Mouse (Mus musculus): ENCODE results near the gene B4galt5.
"Not testable (repeated sequence)": the region's sequence is repeated elsewhere in the genome, so short reads cannot be mapped to it uniquely, and the experiment has no call there.

B4galt5 gene

DNA sequence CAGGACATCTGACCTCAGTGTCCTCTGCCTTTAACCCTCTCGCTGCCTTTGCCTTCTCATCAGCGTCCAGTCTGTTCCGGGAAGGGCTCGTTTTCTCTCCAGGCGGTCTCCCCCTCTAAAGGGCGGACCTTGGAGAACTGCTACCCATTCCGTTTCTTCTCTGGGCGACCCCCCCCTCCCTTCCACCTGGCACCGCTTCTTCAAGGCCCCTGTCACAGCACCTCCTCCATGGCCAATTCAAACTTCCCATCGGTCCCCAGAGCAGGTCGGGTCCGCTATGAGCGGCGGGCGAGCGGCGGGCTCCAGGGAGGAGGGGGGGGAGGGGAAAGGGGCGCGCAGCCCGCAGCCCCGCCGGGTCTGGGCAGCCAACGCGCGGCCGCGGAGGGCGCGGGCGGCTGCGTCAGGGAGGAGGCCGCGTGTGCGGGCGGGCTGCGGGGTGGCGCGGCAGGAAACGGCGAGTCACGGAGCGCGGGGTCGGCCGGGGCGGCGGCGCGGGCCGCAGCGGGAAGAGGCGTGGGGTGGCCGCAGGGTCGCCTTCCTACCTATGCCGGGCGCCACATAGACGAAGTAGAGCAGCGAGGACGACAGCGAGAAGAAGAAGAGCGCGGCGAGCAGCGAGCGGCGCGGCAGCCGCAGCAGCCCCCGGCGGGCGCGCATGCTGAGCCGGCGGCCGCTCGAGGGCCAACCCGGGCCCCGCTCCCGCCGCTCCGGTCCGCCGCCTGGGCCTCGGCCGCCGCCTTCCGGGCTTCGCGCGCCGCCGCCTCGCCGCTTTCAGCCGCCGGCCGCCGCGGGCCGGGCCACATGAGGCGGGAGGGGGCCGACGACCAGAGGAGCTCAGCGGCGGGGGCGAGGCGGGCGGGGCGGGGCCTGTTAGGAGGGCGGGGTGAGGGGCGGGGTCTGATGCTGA lies at the start of gene B4galt5:
Gene B4galt5 (minus strand): TSS at position 808 of the 907 bp plus-strand sequence.
- peak; percentile 62 for DNase-seq

DNA sequence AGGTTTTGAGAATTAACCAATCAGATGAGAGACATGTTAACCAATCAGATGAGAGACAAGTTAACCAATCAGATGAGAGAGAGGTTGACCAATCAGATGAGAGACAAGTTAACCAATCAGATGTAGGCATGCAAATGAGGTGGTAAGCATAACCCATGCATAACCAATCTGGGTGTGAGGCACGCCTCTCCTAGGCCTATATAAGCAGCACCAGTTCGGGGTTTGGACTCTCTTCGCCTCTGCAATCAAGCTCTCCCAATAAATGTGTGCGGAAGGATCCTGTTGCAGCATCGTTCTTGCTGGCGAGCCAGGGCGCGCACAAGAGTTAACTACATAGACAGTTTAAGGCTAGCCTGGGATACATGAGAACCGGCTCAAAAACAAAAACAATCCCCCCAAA lies 47.4 kb upstream of the B4galt5 start:
- not testable (repeated sequence) for DNase-seq

DNA sequence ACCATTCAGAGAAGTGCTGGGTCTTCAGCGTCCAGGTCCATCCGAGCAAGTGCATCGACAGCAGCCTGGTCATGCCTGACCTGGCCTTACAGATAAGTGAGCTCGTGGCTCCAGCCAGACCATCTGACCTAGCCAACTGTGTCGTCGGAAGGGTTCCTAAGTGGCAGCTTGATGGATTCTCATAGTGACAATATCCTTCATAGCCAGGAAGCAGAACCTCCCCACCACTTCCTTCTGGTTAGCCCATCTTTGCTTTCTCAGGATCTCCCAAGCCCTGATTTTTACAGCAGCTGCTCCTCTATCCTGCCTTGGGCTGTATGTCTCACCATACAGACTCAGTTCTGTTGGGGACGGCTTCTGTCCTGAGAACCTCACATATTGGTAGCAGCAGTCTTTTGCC lies 45.4 kb upstream of the B4galt5 start:
- DNase-seq = no peak

DNA sequence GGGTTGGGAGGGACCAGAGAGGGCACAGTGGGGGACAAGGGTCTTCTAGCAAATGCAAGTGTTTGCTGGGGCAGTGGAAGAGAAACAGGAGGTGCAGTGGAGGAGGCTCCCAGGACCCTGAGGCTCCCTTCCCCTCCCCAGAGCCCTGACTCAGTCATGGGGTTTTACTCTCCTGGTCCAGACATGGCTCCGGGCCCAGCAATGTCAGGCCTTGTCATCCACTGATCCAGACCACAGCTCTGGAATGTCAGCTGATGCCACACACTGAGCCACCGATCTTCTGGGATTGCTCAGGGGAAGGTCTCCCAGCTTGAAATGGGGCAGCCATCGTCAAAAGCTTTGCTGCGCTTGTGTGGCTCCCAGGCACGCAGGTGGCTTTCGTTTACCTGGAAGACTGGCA lies 38.0 kb upstream of the B4galt5 start:
- DNase-seq = no peak

DNA sequence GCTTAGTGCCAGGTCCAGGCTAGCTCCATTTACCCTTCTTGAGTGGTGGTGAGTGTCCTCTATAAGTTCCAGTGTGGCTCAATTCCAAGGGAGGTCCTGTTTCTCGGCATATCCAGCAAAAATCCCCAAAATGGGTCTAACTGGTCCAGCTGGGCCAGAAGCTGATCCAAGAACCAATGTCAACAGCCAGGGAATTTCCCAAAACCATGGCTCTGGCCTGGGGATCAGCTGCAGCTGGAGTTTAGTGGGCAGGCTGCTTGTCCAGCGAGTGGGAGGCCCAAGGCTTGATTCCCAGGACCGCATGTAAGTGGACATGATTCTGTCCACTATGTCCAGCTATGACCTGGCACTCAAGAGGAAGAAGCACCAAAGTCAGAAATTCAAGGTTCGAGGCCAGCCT lies 37.5 kb upstream of the B4galt5 start:
- DNase-seq = no peak

DNA sequence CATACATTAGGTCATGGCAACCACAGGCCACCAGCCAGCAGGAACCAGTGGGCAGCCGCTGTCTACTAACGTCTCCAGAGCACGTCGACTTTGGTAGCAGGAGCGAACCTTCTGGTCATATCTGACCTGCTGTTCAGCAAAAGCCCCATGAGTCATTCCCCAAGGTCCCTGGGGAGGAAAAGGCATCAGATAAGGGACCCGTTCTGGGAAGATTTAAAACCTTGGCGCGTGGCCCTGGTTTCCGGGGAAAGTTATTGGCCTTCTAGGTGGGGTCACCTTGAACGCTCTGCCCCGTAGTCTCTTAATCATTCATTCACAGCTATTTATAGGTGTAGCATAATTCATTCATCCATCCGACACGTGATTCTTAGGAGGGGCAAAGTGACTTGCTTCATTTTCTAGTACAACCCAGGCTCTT lies 34.7 kb upstream of the B4galt5 start:
- DNase-seq = peak; percentile 86

DNA sequence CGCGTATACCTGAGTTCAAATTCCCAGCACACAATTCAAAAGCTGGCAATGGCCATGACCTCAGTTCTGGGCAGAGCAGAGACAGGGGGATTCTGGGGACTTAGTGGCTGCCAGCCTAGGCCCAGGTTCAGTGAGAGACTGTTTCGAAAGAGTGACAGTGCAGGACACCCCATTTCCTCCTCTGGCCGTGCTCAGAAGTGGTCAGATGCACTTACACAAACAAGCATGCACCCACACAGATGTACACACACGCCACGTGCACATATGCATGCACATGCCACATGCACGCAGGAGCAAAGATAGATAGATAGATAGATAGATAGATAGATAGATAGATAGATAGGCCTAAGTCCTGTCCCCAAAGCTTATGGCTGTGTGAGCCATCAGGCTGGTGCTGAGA lies 33.4 kb upstream of the B4galt5 start:
- DNase-seq = no peak

DNA sequence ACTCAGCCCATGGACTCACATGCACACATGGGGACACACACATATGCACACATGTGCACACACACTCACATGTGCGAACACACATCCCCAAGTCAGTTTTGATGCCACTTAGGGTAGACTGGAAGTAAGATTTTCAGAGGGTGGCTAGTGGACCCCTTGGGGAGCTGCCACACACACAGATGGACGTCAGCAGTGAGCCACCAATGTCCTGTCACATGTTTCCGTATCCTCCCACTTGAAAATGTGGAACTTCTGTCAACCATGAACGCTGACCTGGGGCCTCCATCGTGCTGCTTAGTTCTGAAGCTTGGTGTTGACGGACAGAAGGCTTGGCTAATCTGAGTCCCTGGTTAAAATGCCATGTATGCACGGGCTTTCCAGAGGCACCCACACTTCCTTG lies 32.6 kb upstream of the B4galt5 start:
- DNase-seq = no peak

DNA sequence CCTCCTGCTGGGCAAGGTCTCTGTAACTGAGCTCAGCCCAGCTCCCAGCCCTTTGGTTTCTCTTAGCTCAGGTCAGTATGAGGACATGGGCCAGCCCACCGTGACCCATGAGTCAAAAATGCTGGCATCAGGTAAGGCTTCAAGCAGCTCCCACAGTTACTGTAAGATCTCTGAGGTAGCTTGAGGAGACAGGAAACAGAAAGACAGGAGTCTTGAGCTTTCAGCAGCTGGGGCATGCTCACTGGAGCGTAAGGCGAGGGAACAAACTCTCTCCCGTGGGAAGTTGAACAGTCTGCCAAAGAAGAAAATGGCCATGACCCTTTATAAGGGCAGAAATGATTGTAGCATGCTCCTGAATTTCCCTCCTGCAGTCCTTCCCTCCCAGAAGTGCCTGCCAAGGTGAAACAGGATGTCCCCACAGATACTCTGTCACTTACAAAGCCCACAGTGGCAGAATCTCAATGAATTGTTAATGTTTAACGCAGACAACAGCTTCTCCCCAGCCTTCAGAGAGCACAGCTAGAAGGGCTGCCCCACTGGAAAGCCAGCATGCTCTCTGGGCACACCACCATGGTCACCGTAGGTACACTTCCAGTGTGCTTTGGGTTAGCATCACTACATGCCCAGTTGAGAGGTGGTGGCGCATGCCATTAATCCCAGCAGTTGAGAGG lies 31.8 kb upstream of the B4galt5 start:
- peak; percentile 43 for DNase-seq

DNA sequence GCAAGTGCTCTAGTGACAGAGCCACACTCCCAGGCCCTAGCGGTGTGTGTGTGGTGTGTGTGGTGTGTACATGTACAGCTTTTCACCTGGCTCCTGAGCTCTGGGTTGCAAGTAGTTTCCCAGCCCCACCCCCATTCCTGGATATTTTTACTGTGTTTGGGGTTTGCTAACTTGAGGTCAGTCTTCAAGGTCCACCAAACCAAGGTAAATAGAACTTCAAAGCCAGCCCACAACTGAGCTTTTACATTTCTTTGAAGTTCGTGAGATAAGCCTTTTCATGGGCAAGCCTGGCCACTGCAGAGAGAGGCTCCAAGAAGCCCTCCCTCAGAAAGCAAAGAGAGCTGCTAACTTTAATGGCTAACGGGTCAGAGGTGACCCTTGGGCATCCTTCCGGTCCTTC lies 30.0 kb upstream of the B4galt5 start:
- no peak for DNase-seq

DNA sequence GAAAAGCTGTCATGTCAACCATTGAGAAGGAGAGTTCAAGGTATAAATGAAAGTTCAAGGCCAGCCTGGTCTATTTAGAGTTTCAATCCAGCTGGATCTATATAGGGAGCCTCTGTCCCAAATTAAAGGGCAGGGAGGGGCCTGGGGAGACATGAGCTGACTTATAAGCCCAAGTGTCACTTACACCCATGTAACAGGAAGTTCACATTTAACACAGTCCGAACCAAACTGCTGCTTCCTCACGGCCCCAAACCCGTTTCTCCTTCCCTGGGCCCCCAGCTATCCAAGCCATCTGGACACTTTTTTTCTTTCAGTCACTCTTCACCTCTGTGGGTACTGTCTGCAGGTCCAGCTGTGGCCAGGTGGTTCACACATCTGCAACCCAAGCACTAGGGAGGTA lies 28.7 kb upstream of the B4galt5 start:
- DNase-seq = no peak

DNA sequence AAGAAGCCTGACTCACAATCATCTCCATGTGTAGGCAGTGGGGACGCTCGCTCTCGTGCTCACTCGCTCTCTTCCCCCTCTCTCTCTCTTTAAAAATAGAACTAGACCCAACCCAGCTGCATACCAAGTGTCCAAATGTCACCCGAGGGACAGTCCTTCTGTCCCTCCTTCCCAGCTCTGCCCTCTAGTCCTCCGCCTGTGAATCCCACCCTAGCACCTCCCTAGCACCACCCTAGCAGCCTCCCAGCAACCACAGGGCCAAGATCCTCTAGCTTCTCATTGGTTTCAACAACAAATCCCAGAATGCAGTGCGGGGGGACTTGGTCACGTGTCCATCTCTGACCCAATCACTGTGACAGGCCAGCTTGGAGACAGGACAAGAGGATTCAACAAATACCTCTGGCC lies 27.2 kb upstream of the B4galt5 start:
- DNase-seq = peak; percentile 33

DNA sequence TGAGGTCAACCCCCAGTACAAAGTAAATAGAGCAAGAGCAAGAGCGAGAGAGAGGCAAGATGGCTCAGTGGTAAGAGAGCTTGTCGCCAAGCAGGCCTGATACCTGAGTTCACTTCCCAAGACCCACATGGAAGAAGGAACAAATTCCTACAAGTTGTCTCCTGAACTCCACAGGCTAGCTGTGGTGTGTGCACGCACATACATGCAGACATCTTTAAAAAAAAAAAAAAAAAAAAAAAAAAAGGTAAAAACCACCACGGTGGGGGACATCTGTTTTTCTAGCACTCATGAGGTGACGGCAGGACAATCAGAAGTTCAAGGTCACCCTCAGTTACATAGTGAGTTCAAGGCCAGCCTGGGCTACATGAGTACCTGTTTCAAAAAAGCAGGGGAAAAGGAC lies 26.7 kb upstream of the B4galt5 start:
- DNase-seq = no peak

DNA sequence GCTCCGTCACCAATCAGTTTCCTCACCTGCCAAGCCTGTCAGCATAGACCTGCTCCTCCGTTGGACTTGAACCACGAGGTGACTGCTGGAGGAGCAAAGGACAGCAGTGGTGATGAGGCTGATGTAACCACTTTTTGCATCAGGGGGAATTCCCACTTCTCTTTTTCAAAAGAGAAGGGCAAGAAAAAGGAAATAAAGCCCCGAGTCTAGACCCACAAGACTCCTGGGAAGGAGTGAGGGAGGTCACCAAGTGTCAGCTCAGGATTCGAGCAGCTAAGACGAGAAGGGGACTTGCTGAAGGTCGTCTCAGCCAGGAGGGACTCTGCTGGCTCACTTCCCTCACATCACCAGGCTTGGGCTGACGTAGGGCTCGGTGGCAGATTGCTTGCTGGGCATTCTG lies 26.2 kb upstream of the B4galt5 start:
- DNase-seq = no peak

DNA sequence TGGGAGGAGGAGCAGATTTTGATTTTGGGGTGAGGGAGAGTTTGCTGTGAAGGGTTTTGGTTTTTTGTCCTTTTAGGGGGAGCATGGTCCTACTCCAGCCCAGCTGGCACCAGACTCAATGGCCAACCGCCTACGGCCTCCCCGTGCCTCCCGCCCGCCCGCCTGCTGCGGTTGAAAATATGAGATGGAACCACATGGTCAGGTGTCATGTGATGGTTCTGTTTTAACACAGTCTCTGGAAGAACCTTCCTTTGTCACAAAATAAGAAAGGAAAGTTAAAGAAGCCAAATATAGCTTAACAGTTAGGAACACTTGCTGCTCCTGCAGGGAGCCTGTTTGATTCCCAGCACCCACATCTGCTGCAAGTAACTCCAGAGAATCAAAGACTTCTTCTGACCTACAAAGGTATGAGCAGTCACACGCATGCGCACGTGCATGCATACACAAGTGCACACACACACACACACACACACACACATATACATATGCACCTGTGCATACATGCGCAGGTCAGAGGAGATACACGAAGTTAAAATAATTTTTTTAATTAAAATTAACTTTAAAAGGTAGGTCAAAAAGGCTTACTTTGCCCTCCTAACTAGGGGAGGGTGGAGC lies 25.3 kb upstream of the B4galt5 start:
- DNase-seq = no peak

DNA sequence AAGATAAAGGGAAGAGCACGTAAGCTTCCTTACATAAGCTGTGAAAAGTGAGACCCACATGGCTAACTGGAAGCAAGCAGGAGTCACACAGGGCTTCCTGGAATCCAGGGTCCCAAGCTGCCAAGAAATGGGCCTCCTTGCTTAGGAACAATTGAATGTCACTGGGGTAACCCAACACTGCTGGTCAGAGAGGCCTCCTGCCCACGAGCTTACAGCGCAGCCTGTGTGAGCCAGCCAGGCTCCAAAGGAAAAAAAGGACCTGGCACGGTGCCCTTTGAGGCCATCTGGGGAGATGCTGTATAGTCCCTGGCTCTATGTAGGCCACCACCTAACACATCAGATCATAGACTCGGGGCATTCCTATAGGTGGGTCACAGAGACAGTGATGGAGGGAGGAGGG lies 24.3 kb upstream of the B4galt5 start:
- DNase-seq = peak; percentile 58

DNA sequence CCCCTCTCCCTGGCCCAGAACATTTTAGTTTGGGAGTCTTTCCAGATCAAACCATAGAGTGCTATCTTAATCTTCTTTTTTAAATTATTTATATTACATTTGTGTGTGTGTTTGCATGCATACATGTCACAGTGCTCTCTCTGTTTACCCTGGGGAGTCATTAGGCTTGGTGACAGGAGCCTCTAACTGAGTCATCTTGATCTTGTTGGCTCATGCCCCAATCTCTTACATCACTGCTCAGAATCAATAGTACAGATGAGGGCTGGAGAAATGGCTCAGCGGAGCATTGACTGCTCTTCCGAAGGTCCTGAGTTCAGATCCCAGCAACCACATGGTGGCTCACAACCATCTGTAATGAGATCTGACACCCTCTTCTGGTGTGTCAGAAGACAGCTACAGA lies 22.5 kb upstream of the B4galt5 start:
- DNase-seq = no peak

DNA sequence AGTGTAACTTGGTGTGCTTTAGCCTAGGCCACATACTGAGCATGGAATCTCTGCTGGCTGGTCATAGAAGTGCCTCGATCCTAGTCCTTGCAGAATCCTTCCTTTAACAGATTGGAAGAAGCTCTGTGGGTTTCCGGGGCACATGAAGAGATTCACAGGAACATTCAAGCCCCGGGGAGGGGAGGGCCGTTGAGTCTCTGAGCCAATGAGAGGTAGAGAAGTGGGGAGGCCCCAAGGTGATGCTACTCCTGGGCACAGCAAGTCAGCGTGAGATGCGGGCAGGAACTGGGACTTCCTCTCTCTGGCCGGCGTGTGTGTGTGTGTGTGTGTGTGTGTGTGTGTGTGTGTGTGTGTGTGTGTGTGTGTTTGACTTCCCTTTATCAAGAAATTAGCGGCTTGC lies 19.3 kb upstream of the B4galt5 start:
- peak; percentile 41 for DNase-seq

DNA sequence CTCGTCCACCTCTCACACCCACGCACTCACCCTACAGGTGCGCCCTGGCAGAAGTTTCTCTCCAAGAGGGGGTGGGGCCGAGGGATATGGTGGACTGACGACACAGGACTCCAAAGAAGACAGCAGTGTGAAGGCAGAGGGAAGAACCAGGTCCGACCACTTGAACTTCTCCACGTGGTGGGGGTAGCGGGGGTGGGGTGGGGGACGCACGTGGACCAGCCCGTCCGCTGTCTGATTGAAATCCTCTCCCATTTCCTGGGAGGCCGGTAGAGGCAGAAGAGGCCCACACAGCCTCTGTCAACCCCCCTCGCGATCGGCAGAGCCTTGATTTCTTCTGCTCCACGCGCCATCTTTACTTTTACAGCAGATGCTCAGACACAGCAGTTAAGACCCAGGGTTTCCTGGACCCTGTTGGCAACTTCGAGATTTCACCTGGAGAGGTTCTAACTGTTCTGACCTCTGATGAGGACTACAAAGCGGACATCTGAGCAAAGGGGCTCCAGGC lies 18.8 kb upstream of the B4galt5 start:
- DNase-seq = no peak

DNA sequence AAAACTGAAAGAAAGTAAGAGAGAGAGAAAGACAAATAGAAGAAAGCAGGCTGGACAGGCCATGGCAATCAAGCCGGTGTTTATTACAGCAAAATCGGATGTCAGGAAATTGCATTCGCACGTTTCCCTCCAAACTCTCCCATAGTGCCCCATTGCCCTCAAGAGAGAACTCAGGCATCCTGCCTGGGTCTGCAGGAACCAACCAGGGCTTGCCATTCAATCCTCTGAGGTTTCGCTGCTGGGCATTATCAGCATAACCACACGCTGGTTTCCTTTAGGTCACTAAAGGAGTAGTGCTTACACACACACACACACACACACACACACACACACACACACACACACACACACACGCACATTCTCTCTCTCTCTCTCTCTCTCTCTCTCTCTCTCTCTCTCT lies 18.3 kb upstream of the B4galt5 start:
- DNase-seq = no peak

DNA sequence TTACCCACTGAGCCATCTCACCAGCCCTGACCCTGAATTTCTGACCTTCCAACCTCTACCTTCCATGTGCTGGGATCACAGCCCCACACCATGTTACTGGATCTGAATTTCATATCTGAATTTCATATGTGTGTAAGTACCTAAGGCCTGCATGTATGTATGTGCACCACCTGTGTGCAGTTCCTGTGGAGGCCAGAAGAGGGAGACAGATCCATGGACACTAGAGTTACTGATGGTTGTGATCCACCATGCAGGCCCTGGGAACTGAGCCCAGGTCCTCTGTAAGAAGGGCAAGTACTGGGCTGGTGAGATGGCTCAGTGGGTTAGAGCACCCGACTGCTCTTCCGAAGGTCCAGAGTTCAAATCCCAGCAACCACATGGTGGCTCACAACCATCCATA lies 16.1 kb upstream of the B4galt5 start:
- no peak for DNase-seq

DNA sequence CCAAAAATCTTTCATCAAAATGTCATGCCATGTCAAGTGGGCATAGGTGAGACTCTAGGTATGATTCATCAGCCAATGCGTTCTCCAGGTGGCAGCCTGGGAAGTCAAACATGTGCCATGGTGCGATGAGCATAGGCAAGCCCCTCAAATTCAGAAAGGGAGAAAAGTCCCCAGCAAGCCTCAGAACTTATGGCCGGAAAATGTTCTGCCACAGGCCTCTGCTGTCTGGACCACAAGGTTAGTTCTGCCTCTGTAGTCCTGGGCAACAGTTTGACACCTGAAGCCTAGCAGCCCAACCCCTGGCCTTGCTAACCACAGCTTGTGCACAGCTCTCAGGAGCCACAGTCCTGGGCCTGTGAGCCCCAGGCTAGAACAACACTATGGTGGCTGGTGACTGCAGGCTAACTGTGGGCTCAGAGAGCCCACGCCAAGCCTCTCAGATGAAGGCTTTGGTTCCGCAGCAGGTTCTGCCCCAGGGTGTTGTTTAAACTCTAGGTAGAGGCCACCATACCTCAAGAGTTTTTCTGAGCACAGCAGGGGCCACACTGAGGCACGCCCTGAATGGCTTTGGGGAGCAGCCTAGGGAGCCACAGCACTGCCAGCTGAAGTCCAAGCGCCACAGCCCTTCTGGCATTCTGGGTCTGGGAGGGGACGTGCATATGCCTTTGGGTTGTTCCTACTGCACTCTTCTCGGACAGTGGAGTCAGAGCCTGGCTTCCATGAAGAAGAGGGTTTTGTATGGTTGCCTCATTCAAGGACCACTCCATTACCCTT lies 14.5 kb upstream of the B4galt5 start:
- no peak for DNase-seq

DNA sequence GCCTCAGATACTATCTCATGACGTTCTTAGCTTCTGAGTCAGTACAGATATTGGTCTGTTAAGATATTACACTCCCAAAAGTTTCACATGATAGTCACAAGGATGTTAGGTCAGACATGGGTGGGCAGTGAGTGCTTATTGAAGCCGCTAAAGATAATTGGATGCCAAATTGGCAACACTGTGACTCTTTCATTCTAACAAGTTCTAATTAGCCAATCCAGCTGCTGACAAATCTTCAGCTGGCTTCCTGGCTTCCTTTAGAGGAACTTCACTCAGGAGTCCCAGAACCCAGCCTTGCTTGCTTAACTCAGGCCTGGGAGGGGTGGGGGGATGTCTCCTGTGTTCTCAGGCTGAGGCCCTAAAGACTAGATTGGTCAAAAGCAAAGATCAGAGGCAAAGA lies 9.5 kb upstream of the B4galt5 start:
- no peak for DNase-seq
